Mouse (Mus musculus) c-Kit-negative CD71-positive TER-119-positive erythroid progenitor cells, embryonic 14.5 days (primary cell): ENCODE results near the gene Map3k14.

Source experiments
- DNase-seq: peaks from one replicate; pipeline ENCODE4 v3.0.0-alpha.2; 2013; ENCODE audit warnings: low read depth, low spot score

Map3k14 gene

DNA sequence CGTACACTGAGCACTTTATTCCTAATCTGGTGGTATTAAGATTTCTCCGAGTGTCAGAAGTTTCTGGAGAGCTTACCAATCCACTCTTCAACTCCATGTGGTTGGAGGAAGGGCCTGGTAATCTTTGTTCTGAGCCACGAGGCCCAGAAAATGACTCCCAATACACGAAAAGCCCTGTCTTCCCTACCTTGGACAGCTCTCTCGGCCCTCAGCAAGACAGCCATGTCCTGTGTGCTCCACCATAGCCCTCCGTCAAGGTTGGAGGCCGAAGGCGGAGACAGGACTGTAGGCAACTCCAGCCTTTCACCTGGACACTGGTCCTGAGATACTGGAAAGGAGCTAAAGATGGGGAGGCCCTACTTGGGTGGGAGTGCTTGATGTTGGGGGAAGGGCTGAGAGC lies 57.0 kb downstream of the Map3k14 start:
- DNase-seq, result no peak

DNA sequence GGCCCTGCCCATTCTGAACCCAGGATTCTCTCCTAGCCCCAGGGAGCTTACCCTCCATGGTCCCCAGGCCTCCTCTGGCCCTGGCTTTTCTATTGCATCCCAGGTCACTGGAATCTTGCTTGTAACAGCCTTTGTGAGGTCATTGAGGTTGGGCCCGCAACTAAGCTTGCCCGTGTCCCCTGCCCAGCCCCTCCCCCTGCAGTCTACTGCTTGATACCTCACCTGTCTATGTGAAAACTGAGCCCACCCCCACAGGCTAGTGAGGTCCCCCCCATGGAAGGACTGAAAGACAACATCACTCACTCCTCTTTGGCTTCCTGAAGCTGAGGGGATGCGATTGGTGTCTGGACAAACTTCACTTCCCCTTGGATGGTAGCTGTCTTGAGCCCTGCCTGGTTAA lies 58.8 kb downstream of the Map3k14 start, which contains the start of gene 1700023F06Rik:
1700023F06Rik (minus strand) TSS at position 101 of the 400 bp plus-strand sequence.
- DNase-seq, result no peak

DNA sequence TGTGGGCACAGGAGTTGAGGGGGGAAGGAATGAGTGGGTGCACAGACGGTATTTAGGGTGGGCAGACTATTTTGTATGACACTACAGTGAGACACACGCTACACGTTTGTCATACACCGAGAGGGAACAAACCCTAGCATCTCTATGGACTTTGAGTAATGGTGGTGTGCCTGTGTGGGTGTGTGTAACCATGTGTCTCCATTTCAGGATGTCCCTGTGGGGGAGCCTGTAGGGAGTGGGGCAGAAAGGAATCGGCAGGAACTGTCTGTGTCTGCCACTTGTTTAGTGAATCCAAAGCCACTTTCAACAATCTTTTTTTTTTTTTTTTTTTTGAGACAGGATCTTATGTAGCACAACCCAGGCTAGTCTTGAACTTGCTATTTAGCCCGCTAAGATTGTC lies 61.1 kb downstream of the Map3k14 start:
- DNase-seq, result no peak

DNA sequence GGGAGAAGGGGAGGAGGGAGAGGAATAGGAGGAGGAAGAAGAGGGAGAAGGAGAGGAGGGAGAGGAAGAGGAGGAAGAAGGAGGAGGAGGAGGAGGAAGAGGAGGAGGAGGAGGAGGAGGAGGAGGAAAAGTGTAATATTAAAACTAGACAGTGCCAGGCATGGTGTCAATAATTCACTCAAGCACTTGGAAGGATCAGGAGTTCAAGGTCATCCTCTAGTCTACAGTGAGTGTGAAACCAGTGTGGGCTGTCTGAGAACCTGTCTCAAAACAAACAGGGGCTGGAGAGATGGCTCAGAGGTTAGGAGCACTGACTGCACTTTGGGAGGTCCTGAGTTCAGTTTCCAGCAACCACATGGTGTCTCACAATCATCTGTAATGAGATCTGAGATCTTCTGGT lies 64.9 kb downstream of the Map3k14 start:
- DNase-seq, result no peak

DNA sequence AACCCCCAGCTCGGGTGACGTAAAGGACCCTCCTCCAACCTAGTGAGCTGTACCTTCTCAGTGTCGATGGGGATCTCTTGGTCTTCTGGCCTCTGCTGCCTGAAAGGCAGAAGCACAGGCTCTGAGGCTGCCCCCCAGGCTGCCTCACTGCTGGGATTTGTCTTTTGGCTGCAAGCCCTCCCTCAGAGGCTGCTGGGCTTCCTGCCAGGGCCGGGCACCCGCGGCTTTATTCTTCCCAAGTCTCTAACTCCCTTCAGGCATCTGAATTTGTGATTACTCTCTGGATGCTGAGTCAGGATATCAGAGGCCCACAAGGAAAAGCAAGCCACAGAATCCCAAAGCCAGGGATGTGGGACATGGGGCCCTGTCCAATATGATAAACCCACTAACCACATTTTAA lies 65.6 kb downstream of the Map3k14 start:
- DNase-seq, result no peak

DNA sequence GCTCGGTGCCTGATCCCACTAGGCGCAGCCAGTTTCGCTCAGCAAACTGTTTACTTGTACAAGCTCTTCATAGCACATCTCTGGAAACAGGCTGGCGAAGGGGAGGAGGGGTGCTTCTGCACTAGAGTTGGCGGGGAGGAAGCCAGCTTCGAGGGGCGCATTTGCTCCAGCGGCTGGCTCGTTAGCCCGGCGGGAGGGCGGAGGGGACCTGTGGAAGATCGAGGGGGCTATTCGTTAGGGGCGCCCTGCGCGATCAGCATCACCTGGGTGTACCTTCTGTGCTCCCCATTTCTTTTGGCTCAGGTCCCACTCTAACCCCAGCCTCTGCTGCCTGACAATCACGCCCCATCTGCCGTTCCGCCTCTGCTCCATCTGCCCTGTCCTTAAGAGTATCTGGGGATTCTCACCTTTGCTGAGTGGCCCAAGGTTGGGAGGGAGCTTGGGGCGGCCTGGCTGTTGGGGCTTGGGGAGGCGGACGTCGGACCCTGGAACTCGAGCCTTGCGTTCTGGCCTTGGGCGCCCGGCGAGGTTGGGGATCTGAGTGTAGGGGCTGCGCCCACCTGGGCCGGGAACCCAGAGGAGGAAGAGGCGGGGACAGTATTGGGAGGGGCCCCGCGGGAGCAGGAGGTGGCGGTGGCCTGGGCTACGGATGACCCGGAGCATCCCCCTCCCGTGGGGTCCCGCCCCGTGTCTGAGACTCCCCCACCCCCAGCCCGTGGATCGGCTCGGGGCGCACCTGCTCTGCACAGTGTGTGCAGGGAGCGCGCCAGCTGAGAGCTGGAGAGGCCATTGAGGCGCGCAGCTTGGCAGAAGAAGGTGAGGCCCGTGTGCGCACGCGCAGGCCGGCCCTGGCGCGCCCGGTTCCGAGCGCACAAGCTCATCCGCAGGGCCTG lies 68.1 kb downstream of the Map3k14 start:
- no peak for DNase-seq

DNA sequence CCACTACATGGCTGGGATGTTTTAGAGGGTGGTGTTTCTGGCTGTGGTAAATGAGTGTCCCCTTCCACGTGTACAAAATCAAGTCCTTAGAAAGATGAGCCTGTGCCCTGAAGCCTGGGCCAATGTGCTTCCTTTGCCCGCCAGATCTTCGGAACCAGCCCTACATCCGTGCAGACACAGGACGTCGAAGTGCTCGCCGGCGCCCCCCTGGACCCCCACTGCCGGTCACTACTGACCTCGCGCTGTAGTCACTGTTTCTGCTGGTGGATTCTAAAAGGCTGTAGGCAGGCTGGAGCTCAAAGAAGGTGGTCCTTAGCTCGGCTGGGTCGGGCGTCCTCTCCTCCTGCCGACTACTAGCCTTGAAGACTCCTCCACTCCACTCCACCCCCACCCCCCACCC lies 68.9 kb downstream of the Map3k14 start:
- DNase-seq, result no peak

DNA sequence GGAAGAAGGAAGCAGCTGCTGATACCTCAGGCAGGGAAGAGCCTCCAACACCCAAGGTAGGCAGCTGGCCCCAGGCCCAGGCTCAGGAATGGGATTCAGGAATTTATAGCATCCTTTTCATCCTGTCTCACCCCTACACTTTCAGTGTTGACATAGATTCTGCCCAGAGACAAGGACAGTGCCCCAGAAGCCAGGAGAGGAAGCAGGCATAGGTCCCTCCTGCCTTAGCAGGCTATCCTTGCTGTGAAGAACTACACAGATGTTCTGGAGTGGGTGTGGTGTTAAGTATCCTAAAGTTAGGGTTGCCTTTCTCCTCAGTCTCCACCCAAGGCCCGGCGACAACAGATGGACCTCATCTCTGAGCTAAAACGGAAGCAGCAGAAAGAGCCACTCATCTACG lies 69.9 kb downstream of the Map3k14 start:
- DNase-seq, result no peak

DNA sequence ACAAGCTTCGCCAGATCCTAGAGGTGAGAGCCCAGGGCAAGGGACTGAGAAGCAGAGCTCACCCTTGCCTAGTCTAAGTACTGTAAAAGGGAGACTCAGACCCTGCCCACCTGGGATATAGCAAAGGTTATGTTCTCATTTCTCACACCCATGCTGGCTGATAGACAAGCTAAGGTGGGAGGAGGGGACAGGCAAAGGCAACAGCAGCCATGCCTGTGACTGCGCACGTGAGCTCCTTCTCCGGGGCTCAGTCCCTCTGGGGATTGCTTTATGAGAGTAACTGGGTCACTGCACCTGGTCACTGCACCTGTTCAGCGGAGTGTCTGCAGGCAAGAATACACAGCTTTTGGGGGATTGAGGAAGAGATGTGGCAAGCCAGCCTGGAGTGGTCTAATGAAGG lies 71.6 kb downstream of the Map3k14 start:
- DNase-seq, result no peak

DNA sequence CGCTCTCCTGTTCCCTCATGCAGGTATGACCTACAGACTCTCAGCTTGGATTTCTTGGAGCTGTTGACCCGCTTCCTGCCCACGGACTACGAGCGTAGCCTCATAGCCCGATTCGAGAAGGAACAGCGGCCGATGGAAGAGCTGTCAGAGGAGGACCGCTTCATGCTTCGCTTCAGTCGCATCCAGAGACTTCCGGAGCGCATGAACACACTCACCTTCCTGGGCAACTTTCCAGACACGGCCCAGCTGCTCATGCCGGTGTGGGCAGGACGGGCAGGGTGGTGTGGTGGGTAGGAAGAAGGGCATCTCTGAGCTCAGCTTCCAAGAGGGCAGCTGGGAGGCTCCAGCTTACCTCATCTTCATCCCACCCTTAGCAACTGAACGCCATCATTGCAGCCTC lies 72.0 kb downstream of the Map3k14 start:
- DNase-seq, result no peak

DNA sequence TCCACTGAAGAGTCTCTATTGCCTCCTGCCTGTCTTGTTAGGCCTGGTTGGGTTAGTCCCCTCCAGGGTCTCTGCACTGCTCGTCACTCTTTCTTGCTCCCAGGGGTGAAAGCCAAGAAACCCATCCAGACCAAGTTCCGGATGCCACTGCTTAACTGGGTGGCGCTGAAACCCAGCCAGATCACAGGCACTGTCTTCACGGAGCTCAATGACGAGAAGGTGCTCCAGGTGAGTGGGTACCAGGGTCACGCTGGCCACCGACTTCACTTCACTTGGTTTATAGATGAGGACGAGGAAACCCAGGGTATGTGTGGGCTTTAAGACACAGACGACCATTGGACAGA lies 73.5 kb downstream of the Map3k14 start:
- DNase-seq, result no peak

DNA sequence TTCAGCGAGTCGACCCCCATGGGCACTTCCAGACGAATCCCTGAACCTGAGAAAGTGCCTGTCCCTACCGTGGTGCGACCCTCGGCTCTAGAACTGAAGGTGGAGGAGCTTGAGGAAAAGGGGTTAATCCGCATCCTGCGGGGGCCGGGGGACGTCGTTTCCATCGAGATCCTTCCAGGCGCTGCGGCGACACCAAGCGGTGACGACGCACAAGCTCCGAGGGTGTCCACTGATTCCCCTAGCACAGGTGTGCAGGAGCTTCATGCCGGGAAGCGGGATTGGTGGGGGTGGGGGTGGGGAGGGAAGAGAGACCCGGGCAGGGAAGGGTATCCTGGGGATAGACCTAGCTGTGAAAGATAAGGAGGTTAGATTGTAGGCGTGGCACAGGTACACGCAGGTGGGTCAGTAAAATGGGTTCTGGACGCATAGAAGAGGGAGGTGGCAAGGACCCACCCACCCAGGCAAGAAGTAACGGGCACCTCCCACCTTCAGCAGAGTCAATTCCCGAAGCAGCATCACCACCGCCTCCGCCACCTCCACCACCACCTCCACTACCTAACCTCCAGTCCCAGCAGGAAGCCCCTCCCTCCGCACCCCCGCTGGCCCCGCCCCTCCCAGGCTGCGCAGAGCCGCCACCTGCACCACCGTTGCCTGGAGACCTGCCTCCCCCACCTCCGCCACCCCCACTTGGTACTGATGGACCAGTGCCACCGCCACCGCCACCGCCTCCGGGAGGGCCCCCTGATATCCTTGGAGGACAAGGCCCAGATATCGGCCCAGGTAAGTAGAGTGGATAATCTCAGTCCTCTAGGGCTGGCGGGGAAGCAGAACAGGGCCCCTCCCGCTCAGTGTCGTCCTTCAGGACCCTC lies 74.1 kb downstream of the Map3k14 start:
- no peak for DNase-seq

DNA sequence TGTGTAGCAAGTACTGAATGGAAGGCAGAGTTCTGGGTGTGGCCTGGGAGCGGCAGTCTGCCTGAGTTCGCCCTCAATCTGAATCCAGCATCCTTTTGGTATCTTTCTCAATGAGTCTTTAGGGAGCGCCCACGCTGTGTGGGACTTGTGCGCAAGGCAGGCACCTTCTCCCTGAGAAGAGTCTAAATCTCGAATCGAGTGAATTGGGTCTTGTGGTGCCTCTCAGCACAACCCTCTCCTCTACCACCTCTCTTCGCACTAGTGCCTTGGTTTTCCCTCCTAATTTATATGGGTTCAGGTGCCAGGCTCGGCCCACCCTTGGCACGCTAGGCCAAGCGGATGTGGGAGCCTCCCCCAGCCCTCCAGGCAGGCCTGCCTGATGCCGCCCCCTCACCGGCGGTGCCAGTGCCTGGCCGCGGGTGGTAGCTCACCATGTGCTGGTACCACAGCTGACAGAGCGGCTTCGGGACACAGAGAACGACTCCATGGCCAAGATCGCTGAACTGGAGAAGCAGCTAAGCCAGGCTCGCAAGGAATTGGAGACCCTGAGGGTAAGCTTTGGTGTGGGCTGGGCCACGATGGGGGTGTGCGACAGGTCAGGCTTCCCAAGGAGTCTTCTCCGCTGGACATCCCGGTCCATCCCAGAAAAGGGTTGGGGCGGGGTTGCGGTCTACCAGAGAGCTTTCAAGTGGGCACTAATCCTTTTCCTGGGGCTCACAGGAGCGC lies 74.9 kb downstream of the Map3k14 start:
- DNase-seq, result no peak

DNA sequence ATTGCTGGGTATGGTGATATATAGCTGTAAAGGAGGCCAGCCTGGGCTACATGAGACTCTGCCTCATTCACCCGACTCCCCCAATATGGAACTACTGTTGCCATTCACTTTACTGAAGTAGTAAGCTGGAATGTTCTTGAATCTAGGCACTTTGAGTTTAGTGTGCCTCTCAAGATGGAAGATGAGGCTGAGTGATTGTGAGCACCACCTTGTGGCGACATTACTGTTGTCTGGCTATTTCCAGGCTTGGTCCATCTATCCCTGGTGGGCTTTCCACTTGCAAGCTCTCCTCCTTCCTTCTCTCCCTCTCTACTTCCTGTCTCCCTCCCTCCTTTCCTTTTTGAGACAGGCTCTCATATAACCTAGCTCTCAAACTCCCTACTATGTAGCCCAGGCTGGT lies 82.4 kb downstream of the Map3k14 start:
- no peak for DNase-seq

DNA sequence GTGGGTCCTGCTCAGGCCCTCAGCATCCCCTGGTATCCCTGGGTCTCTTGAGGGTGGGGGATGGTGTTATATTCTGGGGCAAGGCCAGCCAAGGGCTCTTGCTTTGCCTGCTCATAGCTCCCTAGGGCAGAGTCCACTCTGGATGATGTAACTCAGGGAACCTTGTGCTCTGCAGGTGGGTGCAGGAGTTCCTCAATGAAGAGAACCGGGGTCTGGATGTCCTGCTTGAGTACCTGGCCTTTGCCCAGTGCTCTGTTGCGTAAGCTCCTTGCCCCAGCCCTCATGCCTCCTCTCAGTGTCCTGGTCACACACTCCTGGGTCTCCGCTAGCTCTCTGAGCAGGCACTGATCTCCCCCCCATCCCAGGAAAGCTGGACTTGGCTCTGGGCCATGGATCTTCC lies 85.4 kb downstream of the Map3k14 start:
- no peak for DNase-seq

DNA sequence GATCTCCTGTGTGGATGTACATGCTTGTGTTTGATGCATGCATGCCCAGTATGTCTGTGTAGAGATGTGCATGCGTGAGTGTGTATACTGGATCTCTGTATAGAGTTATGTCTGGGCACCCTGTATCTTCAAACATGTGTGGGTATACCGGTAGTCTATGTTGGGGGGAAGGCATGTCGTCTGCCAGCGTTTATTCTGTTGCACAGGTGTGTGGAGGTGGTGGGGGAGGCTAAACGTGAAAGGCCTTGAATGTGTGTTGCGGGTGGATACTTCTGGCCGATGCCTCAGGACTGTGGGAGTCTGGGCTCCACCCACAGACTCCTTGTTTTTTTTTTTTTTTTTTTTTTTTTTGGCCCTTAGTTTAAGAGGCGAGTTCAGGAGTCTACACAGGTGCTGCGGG lies 85.9 kb downstream of the Map3k14 start:
- no peak for DNase-seq

DNA sequence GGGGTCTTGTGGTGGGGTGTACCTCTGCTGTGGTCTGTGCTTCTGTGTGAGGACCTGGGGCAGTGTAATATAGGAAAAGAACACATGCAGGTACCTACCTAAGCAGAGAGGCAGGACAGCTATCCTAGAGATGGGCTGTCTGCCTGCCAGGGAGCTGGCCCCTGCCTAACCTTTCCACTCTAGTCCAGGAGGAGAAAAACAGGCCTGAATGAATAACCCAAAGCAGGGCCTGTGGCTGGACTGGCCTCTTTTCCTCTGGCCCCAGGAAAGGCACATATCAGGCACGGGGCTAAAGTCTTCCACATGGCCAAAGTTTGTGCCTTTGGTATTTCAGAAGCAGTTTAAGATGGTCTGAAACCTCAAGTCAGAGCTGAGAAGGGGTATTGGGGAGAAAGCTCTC lies 86.8 kb downstream of the Map3k14 start:
- DNase-seq, result no peak

DNA sequence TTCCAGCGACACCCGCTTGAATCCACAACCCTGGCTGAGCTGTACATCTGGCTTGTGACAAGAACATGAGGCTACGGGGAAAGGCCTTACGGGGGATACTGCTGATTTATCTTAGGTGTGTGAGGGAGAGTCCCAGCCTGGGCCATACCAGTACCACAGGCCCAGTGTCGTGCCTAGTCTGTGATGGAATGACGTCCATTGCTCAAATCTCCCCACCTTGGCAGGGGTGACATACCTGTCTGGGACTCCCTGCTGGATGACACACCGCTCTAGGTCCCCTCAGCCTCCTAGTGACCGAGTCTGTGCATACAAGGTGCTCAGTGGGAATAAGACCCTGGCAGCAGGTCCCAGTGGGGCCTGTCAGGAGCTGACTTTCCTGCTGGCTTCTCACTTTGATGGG lies 88.5 kb downstream of the Map3k14 start:
- DNase-seq, result no peak

DNA sequence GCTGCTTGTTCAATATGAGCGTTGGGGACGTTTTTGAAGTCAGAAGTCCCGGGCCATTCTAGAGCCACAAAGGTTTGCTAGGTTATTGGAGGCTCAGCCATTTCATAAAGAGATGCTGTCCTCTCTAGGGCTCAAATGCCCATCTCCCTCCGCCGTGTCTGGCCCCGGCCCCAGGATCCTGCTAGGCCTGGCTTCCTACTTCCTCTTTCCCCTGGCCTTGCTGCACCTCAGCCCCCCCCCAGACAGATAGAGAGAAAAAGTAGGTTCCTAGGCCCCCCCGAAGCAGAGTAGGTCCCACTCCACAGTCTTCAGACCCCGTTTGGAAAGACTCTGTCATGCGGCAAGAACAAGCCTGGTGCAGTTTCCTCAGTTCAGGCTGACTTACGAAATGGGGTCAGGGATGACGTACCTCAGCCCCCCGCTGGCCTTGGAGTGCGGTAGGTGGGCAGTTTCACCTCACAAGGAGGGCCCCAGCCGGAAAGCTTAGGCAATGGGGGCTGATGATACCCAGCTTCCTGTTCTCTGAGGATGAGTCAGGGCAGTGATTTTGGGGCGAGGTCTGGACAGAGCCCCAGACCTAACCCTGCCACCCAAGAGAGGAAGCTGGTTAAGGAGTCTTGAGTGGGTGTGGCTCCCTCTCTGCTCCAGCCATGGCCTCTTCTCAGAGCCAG lies 89.3 kb downstream of the Map3k14 start:
- DNase-seq, result no peak

DNA sequence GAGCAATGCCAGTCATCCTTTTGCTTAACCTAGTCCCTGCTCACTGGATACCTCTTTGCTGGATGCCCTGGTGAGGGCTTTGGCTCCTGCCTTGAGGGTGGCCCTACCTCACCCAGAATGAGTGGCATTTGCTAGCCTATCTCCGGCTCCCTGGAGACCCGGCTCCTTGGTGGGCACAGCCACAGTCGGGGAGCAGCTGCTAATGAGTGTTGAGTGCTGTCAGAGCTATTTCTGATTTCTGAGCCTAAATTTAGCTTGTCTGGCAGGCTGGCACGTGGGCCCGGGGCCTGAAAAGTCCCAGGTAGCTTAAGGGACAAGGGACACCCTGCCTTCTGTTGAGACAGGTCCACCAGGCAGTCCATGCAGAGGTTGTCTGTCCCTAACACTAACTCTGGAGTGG lies 90.1 kb downstream of the Map3k14 start:
- no peak for DNase-seq

DNA sequence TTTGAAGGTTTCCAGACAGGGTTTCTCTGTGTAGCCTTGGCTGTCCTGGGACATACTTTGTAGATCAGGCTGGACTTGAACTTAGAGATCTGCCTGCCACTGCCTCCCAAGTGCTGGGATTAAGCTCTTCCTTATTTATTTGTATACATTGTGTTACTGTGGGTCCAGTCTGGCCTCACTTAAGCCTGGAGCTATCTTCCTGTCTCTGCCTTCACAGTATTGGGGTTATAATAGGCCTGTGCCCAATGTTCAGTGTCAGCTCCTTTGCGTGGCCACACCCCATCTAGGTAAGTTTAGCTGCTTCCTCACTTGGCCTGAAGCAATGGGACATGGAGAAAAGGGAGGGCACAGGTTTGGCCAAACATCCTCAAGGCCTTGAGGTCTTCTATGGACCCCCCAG lies 90.8 kb downstream of the Map3k14 start:
- DNase-seq, result no peak
